Mouse (Mus musculus) heart, postnatal 4 days (tissue): ENCODE data around the gene Rhox4g. TPM values are rescaled to one million over a fixed set of nuclear protein-coding genes. Genes with fewer than 3 reads are reported as not detected.
"Not testable (repeated sequence)": the region's sequence is repeated elsewhere in the genome, so short reads cannot be mapped to it uniquely, and the experiment has no call there.

Source experiments
- DNase-seq: peaks from one replicate; pipeline ENCODE4 v3.0.0; 2021
- total RNA-seq, 2 experiments: library from RNA; stranded (reverse); gene quantifications; 2 replicates each; pipeline ENCODE4 v1.2.3; 2021

Gene Rhox4g
- not detected for total RNA-seq

DNA sequence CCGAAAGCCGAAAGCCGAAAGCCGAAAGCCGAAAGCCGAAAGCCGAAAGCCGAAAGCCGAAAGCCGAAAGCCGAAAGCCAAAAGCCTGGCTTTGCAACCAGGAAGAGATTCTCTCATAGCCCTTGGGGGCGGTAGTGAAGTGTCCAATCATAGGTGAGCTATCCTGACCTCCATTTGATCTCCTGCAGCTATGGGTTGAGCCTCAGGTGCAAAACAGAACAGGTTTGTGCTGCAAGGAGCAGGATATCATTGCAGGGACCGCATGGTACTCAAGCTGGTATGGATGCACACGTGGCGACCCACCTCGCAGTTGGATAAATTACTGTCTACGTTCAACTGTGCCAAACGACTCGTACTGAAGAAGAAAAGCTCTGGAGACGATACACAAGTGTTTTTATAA lies at the start of gene Rhox4g:
TSS of gene Rhox4g (minus strand) at position 101 of the 400 bp plus-strand sequence.
- not testable (repeated sequence) for DNase-seq

DNA sequence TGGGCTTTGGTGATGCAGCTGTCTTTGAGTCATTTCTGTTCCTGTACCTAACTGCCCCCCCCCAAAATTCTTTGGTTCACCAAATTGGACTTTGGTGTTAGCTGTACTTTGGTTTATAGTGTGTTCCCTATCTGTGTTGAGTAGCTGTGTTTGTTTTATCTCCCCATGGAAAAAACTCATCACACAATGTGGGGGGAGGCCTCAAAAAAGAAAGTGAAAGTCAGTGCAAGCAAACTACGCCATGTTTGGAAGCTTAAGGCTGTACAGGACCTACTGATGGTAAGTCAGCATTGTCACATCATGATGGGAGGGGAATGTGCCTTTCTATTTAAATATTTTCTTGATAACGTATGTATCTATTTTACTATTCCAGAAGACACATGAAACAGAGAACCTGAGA lies 41.1 kb upstream of the Rhox4g start:
- DNase-seq, result no peak

DNA sequence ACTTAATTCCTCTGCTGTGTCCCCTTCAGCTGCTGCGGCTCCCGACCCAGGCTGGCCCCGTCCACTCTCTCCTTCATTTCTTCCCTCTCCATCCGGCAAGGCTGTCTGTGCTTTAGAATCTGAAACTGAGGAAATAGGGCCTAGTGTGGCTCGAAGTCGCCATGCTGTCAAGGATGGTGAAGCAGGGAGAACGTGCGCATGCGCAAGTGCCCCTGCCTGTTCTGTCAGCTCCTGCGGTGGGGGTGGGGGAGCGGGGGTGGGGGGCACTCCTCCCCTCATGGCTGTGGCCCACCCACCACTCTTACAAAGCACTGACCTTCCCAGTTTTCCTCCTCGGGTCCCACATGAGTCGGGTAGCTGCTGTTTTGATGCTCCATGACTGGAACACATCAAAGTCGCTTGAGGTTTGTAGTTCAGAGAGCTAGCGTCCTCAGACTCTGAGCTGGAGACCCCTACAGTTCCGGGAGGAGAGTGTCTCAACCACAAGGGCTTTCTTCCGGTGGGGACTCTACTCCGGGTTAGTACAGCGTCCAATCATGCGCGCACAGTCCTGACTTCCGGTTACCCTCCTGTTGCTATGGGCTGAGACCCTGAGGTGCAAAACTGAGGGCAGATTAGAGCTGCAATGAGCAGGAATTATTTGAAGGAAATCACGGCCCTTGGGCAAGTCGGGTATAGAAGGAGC lies 32.0 kb upstream of the Rhox4g start:
- no peak for DNase-seq

DNA sequence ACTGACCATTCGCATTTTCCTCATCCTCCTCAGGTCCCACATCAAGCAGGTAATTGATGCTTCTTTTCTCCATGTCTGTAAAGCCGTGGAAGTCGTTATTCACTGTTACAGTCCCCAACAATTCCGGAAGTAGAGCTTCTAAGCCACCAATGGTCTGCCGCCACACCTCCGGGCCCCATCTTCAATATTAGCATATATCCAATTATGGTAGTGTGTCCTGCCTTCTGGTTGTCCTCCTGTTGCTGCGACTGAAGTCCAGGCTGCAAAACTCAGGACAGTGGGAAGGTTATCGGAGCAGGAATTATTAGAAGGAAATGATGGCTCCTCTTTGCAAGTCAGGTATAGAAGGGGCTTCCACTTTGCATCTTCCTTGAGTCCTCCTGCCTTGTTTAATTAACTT lies 22.1 kb upstream of the Rhox4g start, which contains the start of gene Rhox2h:
TSS of gene Rhox2h (minus strand) at position 101 of the 400 bp plus-strand sequence.
- not testable (repeated sequence) for DNase-seq

DNA sequence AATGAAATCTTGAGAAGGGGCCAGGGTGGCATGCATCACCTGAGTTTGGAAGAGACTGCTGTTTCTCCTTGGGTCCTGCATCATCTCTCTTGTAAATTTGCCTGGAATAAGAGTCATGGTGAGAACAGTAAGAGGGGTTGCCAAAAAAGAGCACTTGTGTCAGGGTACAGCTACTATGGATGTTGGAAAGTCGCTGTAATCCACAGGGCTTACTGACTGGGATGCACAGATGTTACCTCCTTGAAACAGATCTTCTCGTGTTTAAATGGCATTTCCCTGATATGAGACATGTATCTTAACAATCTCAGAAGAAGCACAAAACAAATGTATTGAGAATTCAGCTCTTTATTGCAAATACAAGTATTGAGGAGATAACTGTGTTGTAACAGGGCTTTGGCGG lies 17.5 kb upstream of the Rhox4g start, which contains the start of gene Rhox3h:
TSS of gene Rhox3h (minus strand) at position 101 of the 400 bp plus-strand sequence.
- DNase-seq, result not testable (repeated sequence)

DNA sequence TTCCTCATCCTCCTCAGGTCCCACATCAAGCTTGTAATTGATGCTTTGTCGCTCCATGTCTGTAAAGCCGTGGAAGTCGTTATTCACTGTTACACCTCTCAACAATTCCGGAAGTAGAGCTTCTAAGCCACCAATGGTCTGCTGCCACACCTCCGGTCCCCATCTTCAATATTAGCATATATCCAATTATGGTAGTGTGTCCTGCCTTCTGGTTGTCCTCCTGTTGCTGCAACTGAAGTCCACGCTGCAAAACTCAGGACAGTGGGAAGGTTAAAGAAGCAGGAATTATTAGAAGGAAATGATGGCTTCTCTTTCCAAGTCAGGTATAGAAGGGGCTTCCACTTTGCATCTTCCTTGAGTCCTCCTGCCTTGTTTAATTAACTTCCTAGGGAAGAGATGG lies 7.8 kb downstream of the Rhox4g start, which contains the start of gene Rhox2g:
TSS of gene Rhox2g (minus strand) at position 101 of the 400 bp plus-strand sequence.
- DNase-seq, result not testable (repeated sequence)

DNA sequence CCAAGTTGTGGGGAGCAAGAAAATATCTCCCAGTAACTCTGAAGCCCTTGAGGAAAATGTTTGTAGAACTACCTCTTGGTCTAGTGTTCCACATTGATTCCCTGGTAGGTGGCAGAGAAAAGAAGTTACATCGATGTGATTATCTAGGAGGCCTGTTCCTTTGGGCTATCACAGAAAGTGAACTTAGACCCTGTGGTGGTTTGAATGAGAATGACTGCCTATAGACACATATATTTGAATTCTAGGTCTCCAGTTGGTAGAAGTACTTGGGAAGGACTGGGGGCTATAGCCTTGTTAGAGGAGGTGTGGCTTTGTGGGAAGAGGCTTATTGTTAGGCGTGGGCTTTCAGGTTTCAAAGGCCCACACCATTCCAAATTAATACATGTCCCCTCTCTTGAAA lies 22.6 kb downstream of the Rhox4g start, which contains the start of gene Rhox3g:
TSS of gene Rhox3g (minus strand) at position 101 of the 400 bp plus-strand sequence.
- not testable (repeated sequence) for DNase-seq

DNA sequence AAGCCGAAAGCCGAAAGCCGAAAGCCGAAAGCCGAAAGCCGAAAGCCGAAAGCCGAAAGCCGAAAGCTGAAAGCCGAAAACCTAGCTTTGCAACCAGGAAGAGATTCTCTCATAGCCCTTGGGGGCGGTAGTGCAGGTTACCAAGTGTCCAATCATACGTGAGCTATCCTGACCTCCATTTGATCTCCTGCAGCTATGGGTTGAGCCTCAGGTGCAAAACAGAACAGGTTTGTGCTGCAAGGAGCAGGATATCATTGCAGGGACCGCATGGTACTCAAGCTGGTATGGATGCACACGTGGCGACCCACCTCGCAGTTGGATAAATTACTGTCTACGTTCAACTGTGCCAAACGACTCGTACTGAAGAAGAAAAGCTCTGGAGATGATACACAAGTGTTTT lies 43.5 kb downstream of the Rhox4g start, which contains the start of gene Rhox4f:
TSS of gene Rhox4f (minus strand) at position 101 of the 400 bp plus-strand sequence.
- DNase-seq, result not testable (repeated sequence)

Other genes starting within 250 kb of the Rhox4g start
- gene Rhox2b, start 239.3 kb downstream of the Rhox4g start, total RNA-seq, result not detected
- gene Rhox4b, start 218.8 kb downstream of the Rhox4g start, total RNA-seq, result not detected
- gene Rhox2c, start 197.6 kb downstream of the Rhox4g start, total RNA-seq, result not detected
- gene Rhox3c, start 192.7 kb downstream of the Rhox4g start, total RNA-seq, result not detected
- gene Rhox4c, start 171.0 kb downstream of the Rhox4g start, total RNA-seq, result not detected
- gene Rhox2d, start 157.9 kb downstream of the Rhox4g start, total RNA-seq, result not detected
- not detected for gene Rhox4d, start 137.0 kb downstream of the Rhox4g start, total RNA-seq
- gene Rhox2e, start 120.9 kb downstream of the Rhox4g start, total RNA-seq, result not detected
- not detected for gene Rhox3e, start 109.3 kb downstream of the Rhox4g start, total RNA-seq
- gene Rhox4e, start 93.9 kb downstream of the Rhox4g start, total RNA-seq, result not detected
- gene Rhox2f, start 79.9 kb downstream of the Rhox4g start, total RNA-seq, result not detected
- not detected for gene Rhox3f, start 70.3 kb downstream of the Rhox4g start, total RNA-seq
- gene Rhox4f, start 43.6 kb downstream of the Rhox4g start, total RNA-seq, result not detected
- not detected for gene Rhox3g, start 22.7 kb downstream of the Rhox4g start, total RNA-seq
- gene Rhox2g, start 7.9 kb downstream of the Rhox4g start, total RNA-seq, result not detected
- gene Rhox3h, start 17.4 kb upstream of the Rhox4g start, total RNA-seq, result not detected
- not detected for gene Rhox2h, start 21.9 kb upstream of the Rhox4g start, total RNA-seq
- gene Rhox5, start 153.5 kb upstream of the Rhox4g start, total RNA-seq, result 1 to 10 TPM; 3.2 to 7.1 TPM
- not detected for gene Rhox6, start 175.6 kb upstream of the Rhox4g start, total RNA-seq
- gene Rhox7a, start 180.4 kb upstream of the Rhox4g start, total RNA-seq, result not detected
- gene Rhox8, start 227.6 kb upstream of the Rhox4g start, total RNA-seq, result not detected
- gene Rhox7b, start 245.9 kb upstream of the Rhox4g start, total RNA-seq, result not detected